Mouse (Mus musculus) liver, embryonic 11.5 days (tissue): ENCODE measurements at regions not wholly inside any gene's neighbourhood (a gene's known extent, or its start where the extent isn't known, plus 50 kb on each side); places are given as distances from the start of the nearest gene placed in this dataset.
"Not testable (repeated sequence)": the region's sequence is repeated elsewhere in the genome, so short reads cannot be mapped to it uniquely, and the experiment has no call there.

Experiments
- ATAC-seq: fragments of 200-750 bp; cut with Nextera tagmentation; replicated peaks from 2 replicates; pipeline ENCODE4 v1.8.0; 2017; ENCODE audit warnings: moderate number of reproducible peaks, mild to moderate bottlenecking, moderate TSS enrichment, moderate library complexity; ENCODE audit not compliant: low FRiP score
- DNase-seq: peaks from one replicate; pipeline ENCODE4 v3.0.0-alpha.2; 2017; ENCODE audit warnings: low spot score
- H3K27ac ChIP-seq: fragments of 300-500 bp; sonication (generic); 2 replicates; pipeline ENCODE4 v1.5.1; 2014; ENCODE audit warnings: mild to moderate bottlenecking, low read depth, low read length, control low read depth
- H3K27me3 ChIP-seq: fragments of 300-500 bp; sonication (generic); replicated peaks from 2 replicates; pipeline ENCODE4 v1.6.1; 2014; ENCODE audit warnings: low read length, mixed read lengths; ENCODE audit not compliant: control insufficient read depth, insufficient read depth
- H3K36me3 ChIP-seq: fragments of 300-500 bp; sonication (generic); 2 replicates; pipeline ENCODE4 v1.6.1; 2014; ENCODE audit warnings: mild to moderate bottlenecking, low read length, moderate library complexity, mixed read lengths; ENCODE audit not compliant: control insufficient read depth, insufficient read depth
- H3K4me1 ChIP-seq: fragments of 300-500 bp; sonication (generic); replicated peaks from 2 replicates; pipeline ENCODE4 v1.6.1; 2014; ENCODE audit warnings: low read length, mixed read lengths; ENCODE audit not compliant: control insufficient read depth, insufficient read depth
- H3K4me2 ChIP-seq: fragments of 300-500 bp; sonication (generic); 2 replicates; pipeline ENCODE4 v1.6.1; 2014; ENCODE audit warnings: mild to moderate bottlenecking, control low read depth, moderate library complexity
- H3K4me3 ChIP-seq: fragments of 300-500 bp; sonication (generic); 2 replicates; pipeline ENCODE4 v1.5.1; 2014; ENCODE audit warnings: low read depth, low read length, control low read depth
- H3K9ac ChIP-seq: fragments of 300-500 bp; sonication (generic); 2 replicates; pipeline ENCODE4 v1.6.1; 2014; ENCODE audit warnings: low read depth, low read length, control low read depth
- H3K9me3 ChIP-seq: fragments of 300-500 bp; sonication (generic); 2 replicates; pipeline ENCODE4 v1.6.1; 2016; ENCODE audit warnings: low read length, inconsistent platforms, mixed read lengths; ENCODE audit not compliant: control insufficient read depth
- WGBS: fragments of 180-500 bp; shearing (Covaris S2); extraction: QIAGEN DNeasy Blood & Tissue Kit; methylation state at CpG from one replicate; pipeline ENCODE4 v1.1.7; 2014; 5-methylcytosine and 5-hydroxymethylcytosine counted together

DNA sequence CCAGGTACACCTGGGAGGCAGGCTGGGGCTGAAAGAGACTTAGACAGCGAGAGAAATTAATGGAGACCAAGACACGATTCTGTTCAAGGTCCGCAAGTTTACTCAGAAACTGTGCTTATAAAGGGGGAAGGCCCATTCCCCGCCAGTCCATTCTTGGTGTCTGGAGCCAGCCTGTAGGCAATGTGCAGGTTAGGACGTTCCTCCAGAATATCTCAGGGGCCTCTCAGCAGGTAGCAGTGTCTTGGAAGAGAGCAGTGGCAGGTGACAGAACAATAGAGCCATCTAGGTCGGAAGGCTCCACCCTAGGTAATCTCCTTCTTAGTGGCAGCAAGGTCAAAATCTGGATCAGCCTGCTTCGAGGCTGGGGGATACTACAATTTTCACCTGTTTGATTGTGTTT lies 147.6 kb upstream of the Gm37988 start:
- WGBS = 78% methylated on average over 7 of the region's 7 CpGs
- H3K4me2 ChIP-seq, H3K27ac ChIP-seq, H3K9ac ChIP-seq, H3K4me1 ChIP-seq, H3K9me3 ChIP-seq, ATAC-seq, H3K27me3 ChIP-seq, H3K4me3 ChIP-seq, DNase-seq, H3K36me3 ChIP-seq: not testable (repeated sequence)

DNA sequence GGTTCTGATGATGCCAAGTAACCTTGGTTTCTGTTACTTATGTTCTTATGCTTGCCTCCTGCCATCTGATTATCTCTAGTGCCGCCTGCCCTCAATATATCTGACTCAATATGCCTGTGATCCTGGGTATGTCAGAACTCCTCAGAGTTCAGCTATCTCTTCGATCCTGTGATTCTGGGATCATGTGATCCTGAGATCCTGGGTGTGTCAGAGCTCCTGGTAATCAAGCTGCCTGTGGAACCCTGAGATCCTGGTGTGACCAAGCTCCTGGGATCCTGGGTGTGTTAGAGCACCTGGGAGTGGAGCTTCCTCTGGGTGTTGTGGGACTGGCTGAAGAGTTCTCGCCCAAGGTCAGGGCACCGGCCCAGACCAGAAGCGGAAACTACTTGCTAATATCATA lies 147.1 kb upstream of the Gm37988 start:
- WGBS = 86% methylated on average over 5 of the region's 5 CpGs
- not testable (repeated sequence) for H3K27me3 ChIP-seq, H3K9me3 ChIP-seq, H3K27ac ChIP-seq, H3K4me3 ChIP-seq, DNase-seq, H3K9ac ChIP-seq, H3K36me3 ChIP-seq, H3K4me2 ChIP-seq, H3K4me1 ChIP-seq, ATAC-seq

DNA sequence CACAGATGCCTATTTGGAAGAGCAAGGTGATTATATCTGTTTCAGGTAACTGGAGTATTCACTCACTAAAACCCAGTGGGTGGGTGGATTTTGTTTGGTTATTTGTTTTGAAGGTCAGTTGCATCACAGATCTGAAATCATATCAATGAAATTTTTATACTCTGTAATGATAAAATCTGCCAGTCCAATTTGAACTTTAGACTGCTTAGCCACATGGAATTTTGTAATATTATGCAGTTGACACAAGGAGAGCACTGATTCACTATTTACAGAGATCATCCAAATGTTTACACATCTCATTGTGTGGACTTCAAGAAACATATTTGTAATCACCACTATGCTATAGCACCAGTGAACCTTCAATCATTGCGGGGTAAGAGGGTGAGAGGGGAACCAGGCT lies 145.9 kb upstream of the Gm37988 start:
- 76% methylated on average over 1 of the region's 1 CpGs for WGBS

DNA sequence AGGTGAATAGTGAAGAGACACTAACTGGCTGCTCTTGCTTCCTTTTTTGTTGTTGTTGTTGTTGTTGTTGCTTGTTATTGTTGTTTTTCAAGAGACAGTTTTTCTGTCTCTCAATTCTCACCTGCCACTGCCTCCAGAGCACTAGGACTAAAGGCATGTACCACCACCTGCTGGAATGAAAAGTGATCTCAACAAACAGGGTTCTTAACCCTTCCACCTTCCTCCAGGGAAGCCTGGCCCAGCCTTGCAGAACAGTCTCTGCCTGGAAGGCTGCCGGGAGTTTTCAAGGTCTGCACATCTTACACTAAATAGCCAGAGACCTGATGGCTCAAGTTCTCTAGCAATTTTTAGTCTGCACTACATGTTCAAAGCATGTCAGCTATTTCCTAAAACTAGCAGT lies 138.0 kb upstream of the Gm37988 start:
- WGBS = 58% methylated on average over 1 of the region's 1 CpGs
- no peaks in the 10 kb centered on the region for H3K36me3 ChIP-seq
- no peaks in the 10 kb centered on the region for H3K4me1 ChIP-seq
- no peak overlapping the region for H3K4me3 ChIP-seq
- no peaks in the 10 kb centered on the region for H3K9me3 ChIP-seq
- H3K4me2 ChIP-seq = no peak overlapping the region
- no peak for ATAC-seq
- H3K27ac ChIP-seq = no peak overlapping the region
- H3K27me3 ChIP-seq = no peaks in the 10 kb centered on the region
- H3K9ac ChIP-seq = no peak overlapping the region
- no peak for DNase-seq

More for the DNA sequence above, 145.9 kb upstream of the Gm37988 start:
- no peak overlapping the region for H3K27ac ChIP-seq
- ATAC-seq = no peak
- H3K27me3 ChIP-seq = no peaks in the 10 kb centered on the region
- no peaks in the 10 kb centered on the region for H3K4me1 ChIP-seq
- no peak overlapping the region for H3K4me3 ChIP-seq
- H3K4me2 ChIP-seq = no peak overlapping the region
- H3K36me3 ChIP-seq = no peaks in the 10 kb centered on the region
- no peak for DNase-seq
- H3K9ac ChIP-seq = no peak overlapping the region
- H3K9me3 ChIP-seq = no peaks in the 10 kb centered on the region

DNA sequence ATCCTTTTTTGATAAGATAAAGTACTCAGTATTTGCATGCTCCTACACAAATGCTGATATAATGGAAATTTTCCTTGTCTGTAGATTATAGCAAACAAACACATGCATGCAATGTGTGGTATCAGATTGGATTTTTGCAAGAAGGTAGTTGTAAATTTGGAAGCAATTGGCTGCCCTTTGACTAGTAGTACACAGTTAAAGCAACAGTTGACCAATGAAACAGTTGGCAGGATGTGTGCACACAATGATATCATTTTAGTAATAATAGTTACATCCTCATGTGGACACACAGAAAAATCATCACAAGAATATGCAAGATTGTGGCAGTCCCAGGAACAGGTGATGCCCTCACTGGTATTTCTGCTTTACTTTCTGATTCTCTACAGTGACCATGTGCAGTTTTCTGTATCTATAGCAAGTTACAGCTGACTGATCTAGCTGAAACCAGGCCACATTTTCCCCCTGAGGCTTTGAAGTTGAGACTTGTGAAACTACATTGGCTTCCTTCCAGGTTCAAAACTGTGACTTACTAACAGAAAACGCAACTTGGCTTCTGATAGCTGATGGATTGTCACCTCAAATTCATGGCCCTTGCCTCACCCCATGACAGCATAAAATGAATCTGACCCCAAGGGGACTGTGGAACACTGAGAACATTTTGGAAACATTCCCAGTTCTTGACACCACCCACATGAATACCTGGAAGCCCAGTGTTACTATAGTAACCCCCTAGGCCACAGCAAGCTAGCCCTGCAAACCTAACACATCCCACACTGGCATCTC lies 136.3 kb upstream of the Gm37988 start:
- Histone ChIP-seq H3K4me3 (no peak overlapping the region), H3K36me3 (no peaks in the 10 kb centered on the region), H3K9me3 (no peaks in the 10 kb centered on the region), H3K4me1 (no peaks in the 10 kb centered on the region), H3K9ac (no peak overlapping the region), H3K4me2 (no peak overlapping the region), H3K27ac (no peak overlapping the region), H3K27me3 (no peaks in the 10 kb centered on the region)
- DNase-seq = no peak
- ATAC-seq = no peak
- 63% methylated on average over 1 of the region's 1 CpGs for WGBS

DNA sequence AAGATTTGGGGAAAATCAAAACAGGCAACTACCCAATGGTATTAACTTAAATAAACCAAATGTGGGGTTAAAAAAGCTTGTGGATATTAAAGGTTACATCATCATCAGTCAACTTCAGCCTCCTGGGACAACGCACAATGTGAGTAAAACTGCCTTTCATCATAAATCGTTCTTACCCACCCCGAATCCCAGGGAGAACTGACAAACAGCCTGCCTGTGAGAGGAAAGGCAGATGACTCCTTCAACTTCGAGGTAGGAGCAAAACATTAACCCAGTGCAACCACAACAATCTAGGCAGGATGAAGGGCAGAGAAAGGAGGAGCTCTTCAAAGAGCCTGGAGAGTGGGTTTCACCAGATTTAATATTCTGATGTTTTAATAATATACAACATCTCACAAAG lies 135.3 kb upstream of the Gm37988 start:
- H3K4me3 ChIP-seq = no peak overlapping the region
- H3K36me3 ChIP-seq = no peaks in the 10 kb centered on the region
- H3K4me2 ChIP-seq = no peak overlapping the region
- H3K27me3 ChIP-seq = no peaks in the 10 kb centered on the region
- no peaks in the 10 kb centered on the region for H3K9me3 ChIP-seq
- whole genome bisulfite sequencing = 52% methylated on average over 4 of the region's 4 CpGs
- H3K9ac ChIP-seq = no peak overlapping the region
- DNase-seq (no peak), ATAC-seq (no peak)
- H3K4me1 ChIP-seq = no peaks in the 10 kb centered on the region
- no peak overlapping the region for H3K27ac ChIP-seq

DNA sequence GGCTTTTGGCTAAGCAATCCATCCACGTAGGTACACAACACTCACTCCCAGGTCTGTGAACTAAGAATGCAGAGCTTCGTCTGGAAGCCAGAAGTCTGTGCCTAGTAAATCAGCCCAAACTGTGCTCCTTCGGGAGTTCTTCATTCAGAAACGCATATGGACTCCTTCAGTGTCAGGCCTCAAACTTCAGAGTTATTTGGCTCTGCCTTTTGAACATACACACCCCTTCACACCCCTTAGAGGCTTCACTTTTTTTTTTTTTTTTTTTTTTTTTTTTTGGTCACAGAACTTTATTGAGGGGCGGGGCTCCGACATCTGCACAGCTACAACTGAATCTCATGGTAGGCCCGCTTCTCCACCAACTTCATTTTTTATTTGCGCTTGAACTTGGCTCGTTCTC lies 120.1 kb upstream of the Gm37988 start:
- Histone ChIP-seq H3K4me1 (no peaks in the 10 kb centered on the region), H3K36me3 (no peaks in the 10 kb centered on the region), H3K27me3 (no peaks in the 10 kb centered on the region), H3K9me3 (no peaks in the 10 kb centered on the region), H3K4me3 (no peak overlapping the region), H3K9ac (no peak overlapping the region), H3K4me2 (no peak overlapping the region), H3K27ac (no peak overlapping the region)
- WGBS = 84% methylated on average over 9 of the region's 9 CpGs
- ATAC-seq = no peak
- DNase-seq = no peak

DNA sequence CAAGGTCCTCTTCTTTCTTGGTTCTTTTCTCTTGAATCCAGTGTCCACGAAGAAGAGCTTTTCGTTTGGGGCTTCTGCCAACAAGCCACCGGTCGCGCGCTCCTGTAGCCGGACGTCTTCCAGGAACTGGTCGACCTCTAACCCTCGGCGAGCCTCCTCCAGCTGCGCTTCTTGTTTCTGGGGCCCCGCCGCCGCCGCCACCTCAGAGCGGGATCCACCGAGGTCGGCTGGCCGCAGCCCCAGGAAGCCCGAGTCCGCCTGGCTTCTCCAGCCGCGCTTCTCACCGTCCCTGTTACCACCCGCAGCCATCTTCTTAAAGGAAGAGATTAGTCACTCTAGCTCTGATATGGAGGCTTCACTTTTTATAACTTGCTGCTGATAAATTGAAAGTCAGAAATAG lies 118.6 kb upstream of the Gm37988 start:
- H3K4me3 ChIP-seq = no peak overlapping the region
- DNase-seq (no peak), ATAC-seq (no peak)
- H3K27ac ChIP-seq = no peak overlapping the region
- no peaks in the 10 kb centered on the region for H3K27me3 ChIP-seq
- H3K9ac ChIP-seq = no peak overlapping the region
- H3K4me1 ChIP-seq = no peaks in the 10 kb centered on the region
- peak overlapping the region; percentile 50 for H3K4me2 ChIP-seq
- H3K9me3 ChIP-seq = no peaks in the 10 kb centered on the region
- 22% methylated on average over 26 of the region's 26 CpGs for WGBS
- no peaks in the 10 kb centered on the region for H3K36me3 ChIP-seq

DNA sequence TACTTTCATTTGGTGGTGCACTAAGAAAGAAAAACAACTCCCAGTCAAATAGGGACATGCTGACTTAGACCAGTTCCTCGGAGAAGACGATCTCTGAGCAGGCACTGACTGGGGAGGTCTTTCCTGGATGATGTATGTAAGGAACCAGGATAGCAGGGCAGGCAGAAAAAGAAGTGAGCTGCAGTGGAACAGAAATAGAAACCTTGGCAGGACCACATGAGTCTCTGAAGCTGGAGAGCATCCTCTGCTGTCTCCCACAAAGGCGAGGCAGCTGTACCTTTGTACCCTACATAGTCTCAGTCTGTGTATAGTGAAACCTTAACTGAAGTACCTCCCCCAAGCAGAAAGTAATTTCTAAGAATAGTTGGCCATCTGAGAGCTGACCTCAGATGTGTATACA lies 104.4 kb upstream of the Gm37988 start:
- Histone ChIP-seq H3K4me3 (no peak overlapping the region), H3K36me3 (no peaks in the 10 kb centered on the region)
- 78% methylated on average over 3 of the region's 3 CpGs for WGBS

More for the DNA sequence above, 104.4 kb upstream of the Gm37988 start:
- H3K4me1 ChIP-seq = no peaks in the 10 kb centered on the region
- DNase-seq (no peak), ATAC-seq (no peak)
- no peak overlapping the region for H3K27ac ChIP-seq
- H3K27me3 ChIP-seq = no peaks in the 10 kb centered on the region
- H3K9me3 ChIP-seq = no peaks in the 10 kb centered on the region
- no peak overlapping the region for H3K4me2 ChIP-seq
- no peak overlapping the region for H3K9ac ChIP-seq
